Mouse (Mus musculus): ENCODE results near the gene Cfl1. TPM values are rescaled to one million over a fixed set of nuclear protein-coding genes. Genes with fewer than 3 reads are reported as not detected.

The Cfl1 gene
- polyA plus RNA-seq, 1 experiment from 2014 or later: 2,358 TPM

- ATAC-seq (ENCODE audit: insufficient read depth, low FRiP score, low read depth): no peak
These were observed 28.5 kb downstream of the Cfl1 start for GRCm38 (mm10) chr19:5518721-5519120.

GRCm38 (mm10) chr19:5525204-5525603, 34.9 kb downstream of the Cfl1 start:
- Histone ChIP-seq H3K9me3 (no peaks in the 10 kb centered on the region), H3K36me3 (no peaks in the 10 kb centered on the region), H3K27me3 (replicated peaks) (no peaks in the 10 kb centered on the region), H3K4me3 (replicated peaks) (no peak overlapping the region), H3K4me1 (peaks cover 5% of the 10 kb centered on the region), H3K27ac (no peak overlapping the region), H3K9ac (no peak overlapping the region), H3K4me2 (no peak overlapping the region)
- no peak for ATAC-seq (ENCODE audit: insufficient read depth, low FRiP score, low read depth)
- 74% methylated on average over 5 of the region's 5 CpGs for WGBS

More at GRCm38 (mm10) chr19:5518721-5519120, 28.5 kb downstream of the Cfl1 start:
- Histone ChIP-seq H3K36me3 (no peaks in the 10 kb centered on the region), H3K27ac (no peak overlapping the region), H3K4me2 (no peak overlapping the region), H3K9me3 (no peaks in the 10 kb centered on the region), H3K4me3 (replicated peaks) (no peak overlapping the region), H3K9ac (no peak overlapping the region), H3K27me3 (replicated peaks) (no peaks in the 10 kb centered on the region), H3K4me1 (no peaks in the 10 kb centered on the region)
- 91% methylated on average over 3 of the region's 3 CpGs for WGBS

GRCm38 (mm10) chr19:5529325-5530137, 39.3 kb downstream of the Cfl1 start:
- Histone ChIP-seq H3K4me1 (peaks cover 7% of the 10 kb centered on the region), H3K9me3 (no peaks in the 10 kb centered on the region), H3K4me2 (peak overlapping the region; percentile 54), H3K27ac (peak overlapping the region; percentile 95), H3K9ac (no peak overlapping the region), H3K36me3 (no peaks in the 10 kb centered on the region), H3K27me3 (replicated peaks) (no peaks in the 10 kb centered on the region), H3K4me3 (replicated peaks) (peak overlapping the region; percentile 24)
- ATAC-seq (ENCODE audit: insufficient read depth, low FRiP score, low read depth): peak; percentile 92
- WGBS: 15% methylated on average over 20 of the region's 20 CpGs

- Histone ChIP-seq H3K4me3 (replicated peaks) (no peak overlapping the region; the same call in 1 of the 2 replicates), H3K9ac (no peak overlapping the region), H3K27me3 (replicated peaks) (no peaks in the 10 kb centered on the region), H3K4me2 (peak overlapping the region; percentile 54; the same call in 1 of the 2 replicates), H3K9me3 (no peaks in the 10 kb centered on the region), H3K36me3 (no peaks in the 10 kb centered on the region), H3K4me1 (peaks cover 7% of the 10 kb centered on the region), H3K27ac (peak overlapping the region; percentile 95)
- WGBS: 47% methylated on average over 7 of the region's 7 CpGs
- ATAC-seq (ENCODE audit: insufficient read depth, low FRiP score, low read depth): no peak
These were observed 39.9 kb downstream of the Cfl1 start for GRCm38 (mm10) chr19:5530138-5530524.

GRCm38 (mm10) chr19:5532520-5532919, 42.3 kb downstream of the Cfl1 start:
- no peak overlapping the region for H3K4me2 ChIP-seq
- H3K27me3 ChIP-seq (replicated peaks): no peaks in the 10 kb centered on the region
- ATAC-seq (ENCODE audit: insufficient read depth, low FRiP score, low read depth): no peak
- no peak overlapping the region for H3K9ac ChIP-seq
- no peaks in the 10 kb centered on the region for H3K36me3 ChIP-seq
- H3K27ac ChIP-seq: no peak overlapping the region
- WGBS: 63% methylated on average over 8 of the region's 8 CpGs
- H3K9me3 ChIP-seq: no peaks in the 10 kb centered on the region
- peaks cover 7% of the 10 kb centered on the region for H3K4me1 ChIP-seq
- H3K4me3 ChIP-seq (replicated peaks): no peak overlapping the region

GRCm38 (mm10) chr19:5538786-5539185, 48.5 kb downstream of the Cfl1 start:
- 82% methylated on average over 8 of the region's 8 CpGs for WGBS
- no peak overlapping the region for H3K4me2 ChIP-seq
- no peaks in the 10 kb centered on the region for H3K27me3 ChIP-seq (replicated peaks)
- no peak overlapping the region for H3K9ac ChIP-seq
- ATAC-seq (ENCODE audit: insufficient read depth, low FRiP score, low read depth): no peak
- H3K9me3 ChIP-seq: no peaks in the 10 kb centered on the region
- no peaks in the 10 kb centered on the region for H3K36me3 ChIP-seq
- H3K4me3 ChIP-seq (replicated peaks): no peak overlapping the region
- peaks cover 6% of the 10 kb centered on the region; the same call in 1 of the 2 replicates for H3K4me1 ChIP-seq
- H3K27ac ChIP-seq: no peak overlapping the region

GRCm38 (mm10) chr19:5543362-5543761, 53.1 kb downstream of the Cfl1 start:
- peaks cover 4% of the 10 kb centered on the region; the same call in 1 of the 2 replicates for H3K4me1 ChIP-seq
- H3K9ac ChIP-seq: no peak overlapping the region
- WGBS: 80% methylated on average over 9 of the region's 9 CpGs
- no peaks in the 10 kb centered on the region for H3K36me3 ChIP-seq
- H3K4me2 ChIP-seq: no peak overlapping the region
- no peak overlapping the region for H3K4me3 ChIP-seq (replicated peaks)
- ATAC-seq (ENCODE audit: insufficient read depth, low FRiP score, low read depth): no peak
- no peaks in the 10 kb centered on the region for H3K9me3 ChIP-seq
- no peaks in the 10 kb centered on the region for H3K27me3 ChIP-seq (replicated peaks)
- no peak overlapping the region for H3K27ac ChIP-seq

- Histone ChIP-seq H3K4me1 (peaks cover 3% of the 10 kb centered on the region; the same call in 1 of the 2 replicates), H3K27me3 (replicated peaks) (no peaks in the 10 kb centered on the region), H3K9me3 (no peaks in the 10 kb centered on the region), H3K4me3 (replicated peaks) (no peak overlapping the region), H3K36me3 (no peaks in the 10 kb centered on the region), H3K9ac (no peak overlapping the region), H3K27ac (no peak overlapping the region), H3K4me2 (no peak overlapping the region)
- no peak for ATAC-seq (ENCODE audit: insufficient read depth, low FRiP score, low read depth)
- WGBS: 52% methylated on average over 11 of the region's 11 CpGs
These were observed 53.8 kb downstream of the Cfl1 start for GRCm38 (mm10) chr19:5544031-5544430.

Other genes with a start within 250 kb of the Cfl1 start
- 18.0 and 20.6 TPM in 2 replicates for gene Pacs1, start 217.3 kb upstream of the Cfl1 start, polyA plus RNA-seq (2015; fragmentation: Nextera tagmentation; extraction: Ambion mirVana)
- 278 and 308 TPM in 2 replicates for gene Sf3b2, start 195.0 kb upstream of the Cfl1 start, polyA plus RNA-seq (2015; fragmentation: Nextera tagmentation; extraction: Ambion mirVana)
- 2.2 and 2.9 TPM in 2 replicates for gene Gal3st3, start 192.1 kb upstream of the Cfl1 start, polyA plus RNA-seq (2015; fragmentation: Nextera tagmentation; extraction: Ambion mirVana)
- not detected in 2 replicates for gene Catsper1, start 154.7 kb upstream of the Cfl1 start, polyA plus RNA-seq (2015; fragmentation: Nextera tagmentation; extraction: Ambion mirVana)
- 7.9 and 13.9 TPM in 2 replicates for gene Cst6, start 140.9 kb upstream of the Cfl1 start, polyA plus RNA-seq (2015; fragmentation: Nextera tagmentation; extraction: Ambion mirVana)
- gene Eif1ad, start 123.7 kb upstream of the Cfl1 start, polyA plus RNA-seq (2015; fragmentation: Nextera tagmentation; extraction: Ambion mirVana): 48.0 and 51.2 TPM in 2 replicates
- 433 and 441 TPM in 2 replicates for gene Banf1, start 123.3 kb upstream of the Cfl1 start, polyA plus RNA-seq (2015; fragmentation: Nextera tagmentation; extraction: Ambion mirVana)
- gene Sart1, start 101.8 kb upstream of the Cfl1 start, polyA plus RNA-seq (2015; fragmentation: Nextera tagmentation; extraction: Ambion mirVana): 74.8 and 75.3 TPM in 2 replicates
- gene Tsga10ip, start 87.9 kb upstream of the Cfl1 start, polyA plus RNA-seq (2015; fragmentation: Nextera tagmentation; extraction: Ambion mirVana): 8.3 and 12.9 TPM in 2 replicates
- gene Drap1, start 65.5 kb upstream of the Cfl1 start, polyA plus RNA-seq (2015; fragmentation: Nextera tagmentation; extraction: Ambion mirVana): 210 and 222 TPM in 2 replicates
- gene AI837181, start 65.3 kb upstream of the Cfl1 start, polyA plus RNA-seq (2015; fragmentation: Nextera tagmentation; extraction: Ambion mirVana): 47.8 and 49.4 TPM in 2 replicates
- gene Fosl1, start 42.9 kb upstream of the Cfl1 start, polyA plus RNA-seq (2015; fragmentation: Nextera tagmentation; extraction: Ambion mirVana): not detected in 2 replicates
- 11.8 and 11.9 TPM in 2 replicates for gene Ccdc85b, start 32.6 kb upstream of the Cfl1 start, polyA plus RNA-seq (2015; fragmentation: Nextera tagmentation; extraction: Ambion mirVana)
- gene Fibp, start 29.8 kb upstream of the Cfl1 start, polyA plus RNA-seq (2015; fragmentation: Nextera tagmentation; extraction: Ambion mirVana): 99.4 and 99.7 TPM in 2 replicates
- gene Ctsw, start 21.9 kb upstream of the Cfl1 start, polyA plus RNA-seq (2015; fragmentation: Nextera tagmentation; extraction: Ambion mirVana): 1.3 and 2.3 TPM in 2 replicates
- gene Efemp2, start 16.5 kb upstream of the Cfl1 start, polyA plus RNA-seq (2015; fragmentation: Nextera tagmentation; extraction: Ambion mirVana): 145 and 152 TPM in 2 replicates
- 35.6 and 36.3 TPM in 2 replicates for gene Mus81, start 2.1 kb upstream of the Cfl1 start, polyA plus RNA-seq (2015; fragmentation: Nextera tagmentation; extraction: Ambion mirVana)
- not detected in 2 replicates for gene 1700020D05Rik, start 13.3 kb downstream of the Cfl1 start, polyA plus RNA-seq (2015; fragmentation: Nextera tagmentation; extraction: Ambion mirVana)
- gene Snx32, start 20.1 kb downstream of the Cfl1 start, polyA plus RNA-seq (2015; fragmentation: Nextera tagmentation; extraction: Ambion mirVana): 8.8 and 11.1 TPM in 2 replicates
- gene Ovol1, start 70.2 kb downstream of the Cfl1 start, polyA plus RNA-seq (2015; fragmentation: Nextera tagmentation; extraction: Ambion mirVana): 14.6 and 17.8 TPM in 2 replicates
- gene Ap5b1, start 77.6 kb downstream of the Cfl1 start, polyA plus RNA-seq (2015; fragmentation: Nextera tagmentation; extraction: Ambion mirVana): 7.1 and 8.3 TPM in 2 replicates
- gene Rnaseh2c, start 111.4 kb downstream of the Cfl1 start, polyA plus RNA-seq (2015; fragmentation: Nextera tagmentation; extraction: Ambion mirVana): 124 and 144 TPM in 2 replicates
- gene Kat5, start 119.8 kb downstream of the Cfl1 start, polyA plus RNA-seq (2015; fragmentation: Nextera tagmentation; extraction: Ambion mirVana): 42.2 and 49.1 TPM in 2 replicates
- 43.5 and 46.0 TPM in 2 replicates for gene Rela, start 147.0 kb downstream of the Cfl1 start, polyA plus RNA-seq (2015; fragmentation: Nextera tagmentation; extraction: Ambion mirVana)
- gene Sipa1, start 173.3 kb downstream of the Cfl1 start, polyA plus RNA-seq (2015; fragmentation: Nextera tagmentation; extraction: Ambion mirVana): 28.7 and 28.8 TPM in 2 replicates
- 27.7 and 32.3 TPM in 2 replicates for gene Map3k11, start 198.3 kb downstream of the Cfl1 start, polyA plus RNA-seq (2015; fragmentation: Nextera tagmentation; extraction: Ambion mirVana)
- gene Pcnx3, start 198.5 kb downstream of the Cfl1 start, polyA plus RNA-seq (2015; fragmentation: Nextera tagmentation; extraction: Ambion mirVana): 17.7 and 19.3 TPM in 2 replicates
- 0.52 and 1.3 TPM in 2 replicates for gene Kcnk7, start 213.9 kb downstream of the Cfl1 start, polyA plus RNA-seq (2015; fragmentation: Nextera tagmentation; extraction: Ambion mirVana)
- gene Ehbp1l1, start 235.9 kb downstream of the Cfl1 start, polyA plus RNA-seq (2015; fragmentation: Nextera tagmentation; extraction: Ambion mirVana): 45.0 and 50.0 TPM in 2 replicates
- 76.4 and 81.5 TPM in 2 replicates for gene Fam89b, start 239.2 kb downstream of the Cfl1 start, polyA plus RNA-seq (2015; fragmentation: Nextera tagmentation; extraction: Ambion mirVana)

All from stomach, embryonic 15.5 days (tissue).